Mouse (Mus musculus) liver, embryonic 13.5 days (tissue): ENCODE data around the gene Bhlha9. TPM values are rescaled to one million over a fixed set of nuclear protein-coding genes. Genes with fewer than 3 reads are reported as not detected.

Experiments
- ATAC-seq: fragments of 200-750 bp; cut with Nextera tagmentation; 2 replicates; pipeline ENCODE4 v1.8.0; 2017; ENCODE audit warnings: low read depth, mild to moderate bottlenecking, moderate number of reproducible peaks, moderate library complexity
- DNase-seq: peaks from one replicate; pipeline ENCODE4 v3.0.0; 2022
- H3K27ac ChIP-seq: fragments of 300-500 bp; sonication (generic); 2 replicates; pipeline ENCODE4 v1.5.1; 2015; ENCODE audit warnings: moderate library complexity, mild to moderate bottlenecking, inconsistent platforms
- H3K27me3 ChIP-seq: fragments of 300-500 bp; sonication (generic); 2 replicates; pipeline ENCODE4 v1.6.1; 2015; ENCODE audit warnings: mild to moderate bottlenecking, inconsistent platforms
- H3K36me3 ChIP-seq: fragments of 300-500 bp; sonication (generic); 2 replicates; pipeline ENCODE4 v1.6.1; 2015; ENCODE audit warnings: mild to moderate bottlenecking, inconsistent platforms
- H3K4me1 ChIP-seq: fragments of 300-500 bp; sonication (generic); replicated peaks from 2 replicates; pipeline ENCODE4 v1.6.1; 2015; ENCODE audit warnings: inconsistent platforms
- H3K4me2 ChIP-seq: fragments of 300-500 bp; sonication (generic); 2 replicates; pipeline ENCODE4 v1.6.1; 2015; ENCODE audit warnings: inconsistent platforms, mild to moderate bottlenecking, moderate library complexity
- H3K4me3 ChIP-seq: fragments of 300-500 bp; sonication (generic); replicated peaks from 2 replicates; pipeline ENCODE4 v1.5.1; 2015; ENCODE audit warnings: mild to moderate bottlenecking, inconsistent platforms
- H3K9ac ChIP-seq: fragments of 300-500 bp; sonication (generic); 2 replicates; pipeline ENCODE4 v1.6.1; 2015; ENCODE audit warnings: mild to moderate bottlenecking, inconsistent platforms
- H3K9me3 ChIP-seq: fragments of 300-500 bp; sonication (generic); replicated peaks from 2 replicates; pipeline ENCODE4 v1.6.1; 2016; ENCODE audit warnings: inconsistent platforms
- WGBS: fragments of 180-500 bp; shearing (Covaris S2); methylation state at CpG from one replicate; pipeline ENCODE4 v1.1.7; 2015; ENCODE audit not compliant: insufficient replicate concordance; 5-methylcytosine and 5-hydroxymethylcytosine counted together
- polyA plus RNA-seq: library from polyadenylated mRNA; unstranded; fragments of >200 nt; fragmentation: Nextera tagmentation; extraction: Ambion mirVana; gene quantifications from 2 replicates; pipeline ENCODE4 v1.2.1, GENCODE M21; 2015

Bhlha9 gene
- polyA plus RNA-seq, 1 experiment from 2014 or later, result not detected

DNA sequence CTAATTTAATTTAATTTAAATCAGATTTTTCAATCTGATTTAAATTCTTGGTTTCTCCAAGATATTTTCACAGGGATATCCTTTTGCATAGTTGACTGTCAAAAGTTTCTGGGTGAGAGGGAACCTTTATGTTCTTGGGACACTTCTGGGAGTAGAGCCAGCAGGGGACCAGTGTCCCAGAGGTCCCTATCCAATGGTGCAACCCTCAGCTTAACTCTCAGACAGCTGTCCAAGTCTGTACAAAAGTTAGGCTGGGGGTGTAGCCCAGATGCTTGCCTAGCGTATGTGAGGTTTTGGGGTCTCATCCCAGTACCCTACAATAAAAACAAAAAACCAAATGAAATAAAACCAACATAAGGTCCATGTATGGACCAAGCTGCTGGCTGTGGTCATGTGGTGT, 35.8 kb downstream of the Bhlha9 start:
- no peak for DNase-seq
- Histone ChIP-seq H3K4me2 (no peak overlapping the region), H3K27me3 (no peaks in the 10 kb centered on the region), H3K4me1 (no peaks in the 10 kb centered on the region), H3K27ac (no peak overlapping the region), H3K9ac (no peak overlapping the region), H3K36me3 (no peaks in the 10 kb centered on the region), H3K9me3 (no peaks in the 10 kb centered on the region), H3K4me3 (no peak overlapping the region)
- ATAC-seq, result no peak
- 60% methylated on average over 1 of the region's 1 CpGs for WGBS

DNA sequence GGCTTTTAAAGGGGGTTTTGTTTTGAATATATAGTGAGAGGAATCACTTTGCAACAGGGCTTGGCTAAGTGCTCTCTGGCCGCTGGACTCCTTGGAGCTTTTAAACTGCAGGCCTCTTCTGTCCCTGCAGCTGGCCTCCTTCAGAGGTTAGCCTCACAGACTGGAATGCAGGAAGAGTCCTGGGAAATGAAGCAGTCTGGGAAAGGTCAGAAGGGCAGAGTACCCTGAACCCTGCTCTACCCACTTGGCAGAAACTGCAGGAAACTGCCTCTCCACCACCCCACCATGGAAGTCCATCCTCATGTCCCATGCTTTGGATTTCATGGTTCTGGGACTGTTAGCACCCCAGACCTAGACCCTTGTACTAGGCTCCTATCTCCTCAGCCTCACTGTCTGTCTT, 36.6 kb downstream of the Bhlha9 start:
- H3K4me1 ChIP-seq, result no peaks in the 10 kb centered on the region
- H3K9ac ChIP-seq, result no peak overlapping the region
- ATAC-seq, result no peak
- no peak overlapping the region for H3K27ac ChIP-seq
- no peaks in the 10 kb centered on the region for H3K9me3 ChIP-seq
- 50% methylated on average over 1 of the region's 1 CpGs for WGBS
- no peak overlapping the region for H3K4me2 ChIP-seq
- H3K36me3 ChIP-seq, result no peaks in the 10 kb centered on the region
- H3K27me3 ChIP-seq, result no peaks in the 10 kb centered on the region
- H3K4me3 ChIP-seq, result no peak overlapping the region
- no peak for DNase-seq

- ATAC-seq (no peak), DNase-seq (no peak)
- Histone ChIP-seq H3K27me3 (no peaks in the 10 kb centered on the region), H3K27ac (no peak overlapping the region), H3K9ac (no peak overlapping the region), H3K9me3 (no peaks in the 10 kb centered on the region), H3K4me2 (no peak overlapping the region), H3K4me3 (no peak overlapping the region), H3K4me1 (no peaks in the 10 kb centered on the region), H3K36me3 (no peaks in the 10 kb centered on the region)
- 36% methylated on average over 13 of the region's 17 CpGs for WGBS
These were observed 37.6 kb downstream of the Bhlha9 start for GRCm38 (mm10) chr11:76709625-76710452.

GRCm38 (mm10) chr11:76717000-76717399, 44.7 kb downstream of the Bhlha9 start:
- H3K36me3 ChIP-seq, result no peaks in the 10 kb centered on the region

More at GRCm38 (mm10) chr11:76717000-76717399, 44.7 kb downstream of the Bhlha9 start:
- H3K4me2 ChIP-seq, result no peak overlapping the region
- H3K4me1 ChIP-seq, result no peaks in the 10 kb centered on the region
- WGBS, result 63% methylated on average over 4 of the region's 4 CpGs
- no peak overlapping the region for H3K27ac ChIP-seq
- no peaks in the 10 kb centered on the region for H3K27me3 ChIP-seq
- H3K9ac ChIP-seq, result no peak overlapping the region
- DNase-seq (no peak), ATAC-seq (no peak)
- H3K4me3 ChIP-seq, result no peak overlapping the region
- H3K9me3 ChIP-seq, result no peaks in the 10 kb centered on the region

Other genes starting within 250 kb of the Bhlha9 start
- gene Abr, start 50.2 kb upstream of the Bhlha9 start, polyA plus RNA-seq, result 2.8 and 3.1 TPM in 2 replicates
- gene Trarg1, start 7.3 kb downstream of the Bhlha9 start, polyA plus RNA-seq, result not detected in 2 replicates
- gene Gosr1, start 91.1 kb downstream of the Bhlha9 start, polyA plus RNA-seq, result 12.7 and 13.3 TPM in 2 replicates
- 4.8 and 6.3 TPM in 2 replicates for gene Cpd, start 174.5 kb downstream of the Bhlha9 start, polyA plus RNA-seq
- not detected in 2 replicates for gene Tmigd1, start 229.7 kb downstream of the Bhlha9 start, polyA plus RNA-seq